Mouse (Mus musculus): ENCODE data around the gene Fmnl3.

DNA sequence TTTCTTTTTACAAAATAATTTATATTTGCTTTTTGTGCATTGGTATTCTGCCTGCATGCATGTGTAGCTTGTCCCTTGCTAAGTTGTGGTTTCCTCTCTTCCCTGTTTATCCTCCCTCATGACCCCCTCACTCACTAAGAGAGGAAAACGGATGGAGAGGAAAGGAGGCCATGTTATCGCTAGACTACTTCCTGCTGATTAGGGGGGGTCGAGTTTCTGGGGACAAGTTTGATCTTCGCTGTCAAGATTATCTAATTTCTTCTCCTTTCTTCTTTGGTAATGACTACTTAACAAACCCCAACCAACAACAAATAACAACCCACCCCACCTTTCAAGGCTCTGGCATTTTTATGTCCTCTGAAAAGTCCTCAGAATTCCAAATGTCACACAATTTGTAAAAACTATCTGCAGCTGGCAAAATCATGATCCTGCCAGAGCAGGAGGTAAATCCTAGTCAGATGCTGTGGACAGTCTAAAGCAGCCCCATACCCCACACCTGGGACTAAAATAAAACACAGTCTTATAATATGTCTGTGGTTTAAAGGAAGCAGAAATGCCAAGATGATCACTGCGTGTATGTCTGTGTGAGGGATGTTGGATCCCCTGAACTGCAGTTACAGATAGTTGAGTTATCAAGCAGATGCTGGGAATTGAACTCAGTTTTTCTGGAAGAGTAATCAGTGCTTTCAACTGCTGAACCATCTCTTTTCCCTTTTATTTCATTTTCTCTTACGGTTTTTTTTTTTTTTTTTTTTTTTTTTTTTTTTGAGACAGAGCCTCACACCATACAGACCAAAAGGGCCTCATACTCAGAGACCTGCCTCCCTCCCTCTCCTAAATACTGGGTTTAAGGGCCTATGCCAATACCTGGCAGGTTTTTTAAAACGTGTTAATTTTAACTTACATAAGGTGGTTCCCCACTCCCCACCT is 20.5 kb upstream of the Fmnl3 start:
- TF ChIP-seq POLR2A (IDR thresholded peaks at IDR 0.05; ENCODE audit: insufficient read depth, low read length) (no peak), CTCF (IDR thresholded peaks at IDR 0.05; ENCODE audit: low read depth, low read length) (no peak)

All from ES-Bruce4 (cell line).